Comparison of ENCODE assay signal across 32 mouse cellular contexts in genomic region chr3:130795396-130795795, GRCm38 (mm10).
"Had no signal": no experiment of that assay in that cellular context is flagged by ENCODE, and none has a peak within 500 bp of the region (broad histone marks: within the 10 kb centered on the region; RNA-seq: fewer than 3 reads in every experiment).

No protein-coding gene starts in this region.

- H3K9ac ChIP-seq: heart, embryonic 13.5 days; heart, embryonic 15.5 days; hindbrain, embryonic 12.5 days; hindbrain, embryonic 13.5 days; hindbrain, embryonic 14.5 days; hindbrain, embryonic 15.5 days; intestine, embryonic 15.5 days; kidney, embryonic 15.5 days had no signal

- H3K4me2 ChIP-seq: heart, embryonic 13.5 days; heart, embryonic 15.5 days; hindbrain, embryonic 12.5 days; hindbrain, embryonic 13.5 days; hindbrain, embryonic 14.5 days; hindbrain, embryonic 15.5 days; intestine, embryonic 15.5 days; kidney, embryonic 15.5 days had no signal

- H3K4me1 ChIP-seq: hindbrain, embryonic 10.5 days; hindbrain, embryonic 12.5 days; hindbrain, embryonic 13.5 days; hindbrain, embryonic 15.5 days; intestine, embryonic 15.5 days; kidney, embryonic 15.5 days had no signal

- H3K4me3 ChIP-seq: heart, embryonic 13.5 days; heart, embryonic 15.5 days; hindbrain, embryonic 10.5 days; hindbrain, embryonic 12.5 days; hindbrain, embryonic 13.5 days; hindbrain, embryonic 15.5 days; intestine, embryonic 15.5 days; kidney, embryonic 15.5 days; layer of hippocampus, adult 2 months; left cerebral cortex, adult 2 months had no signal

- ATAC-seq: hindbrain, embryonic 16.5 days; hindbrain, postnatal 0 days; inflammation-experienced regulatory T-cells, adult 6 months; intestine, embryonic 15.5 days; intestine, embryonic 16.5 days; intestine, postnatal 0 days had no signal

- H3K27me3 ChIP-seq: heart, embryonic 13.5 days; heart, embryonic 15.5 days; hindbrain, embryonic 12.5 days; hindbrain, embryonic 13.5 days; hindbrain, embryonic 15.5 days; intestine, embryonic 15.5 days; kidney, embryonic 15.5 days had no signal

- H3K36me3 ChIP-seq: heart, embryonic 13.5 days; heart, embryonic 15.5 days; hindbrain, embryonic 10.5 days; hindbrain, embryonic 12.5 days; hindbrain, embryonic 13.5 days; hindbrain, embryonic 15.5 days; intestine, embryonic 15.5 days; kidney, embryonic 15.5 days had no signal

- H3K27ac ChIP-seq: heart, embryonic 13.5 days; heart, embryonic 15.5 days; hindbrain, embryonic 10.5 days; hindbrain, embryonic 12.5 days; hindbrain, embryonic 13.5 days; hindbrain, embryonic 14.5 days; hindbrain, embryonic 15.5 days; hindbrain, postnatal 0 days; intestine, embryonic 15.5 days; kidney, embryonic 15.5 days; kidney, postnatal 0 days; layer of hippocampus, adult 2 months; left cerebral cortex, adult 2 months had no signal

- DNase-seq: heart, postnatal 10 days; heart, postnatal 14 days; heart, postnatal 36 days; kidney, adult 11 months; kidney, adult 18-20 months; kidney, adult 2 months; kidney, adult 8-10 months; kidney, adult 9 months; kidney, postnatal 10 days; kidney, postnatal 14 days; kidney, postnatal 25 days; kidney, postnatal 36 days; kidney, postnatal 4 days; layer of hippocampus, adult 9-11 months; layer of hippocampus, postnatal 36 days had no signal

- H3K9me3 ChIP-seq: heart, embryonic 13.5 days; heart, embryonic 15.5 days; hindbrain, embryonic 10.5 days; hindbrain, embryonic 12.5 days; hindbrain, embryonic 13.5 days; hindbrain, embryonic 15.5 days; intestine, embryonic 15.5 days; kidney, embryonic 15.5 days had no signal
